Mouse (Mus musculus) thymus, postnatal 25 days (tissue): ENCODE measurements around the gene Fgf18.
A peak's percentile ranks its signal among the peaks of the same experiment; 100 is the strongest.

ENCODE experiments used
- DNase-seq: peaks from one replicate; pipeline ENCODE4 v3.0.0; 2022

The Fgf18 gene

DNA sequence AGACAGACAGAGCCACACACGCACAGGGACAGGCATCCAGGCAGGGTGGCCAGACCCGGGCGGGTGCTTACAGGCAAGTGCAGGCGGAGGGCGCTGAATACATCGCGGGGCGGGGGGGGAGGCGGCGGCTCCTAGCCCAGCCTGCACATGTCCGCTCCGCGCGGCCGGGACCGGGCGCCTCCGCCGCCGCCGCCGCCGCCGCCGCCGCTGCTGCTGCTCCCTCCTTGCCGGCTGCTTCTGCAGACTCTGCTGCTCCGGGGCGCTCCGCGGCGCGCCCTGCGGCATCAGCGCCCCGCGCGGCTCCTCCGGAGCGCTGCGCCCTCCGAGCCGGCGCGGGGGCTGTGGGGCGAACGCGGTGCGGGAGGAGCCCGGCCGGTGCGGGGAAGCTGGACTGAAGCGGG is at the start of gene Fgf18:
Fgf18 (minus strand) TSS at position 230 of the 401 bp plus-strand sequence.
- peak; percentile 29 for DNase-seq

GRCm38 (mm10) chr11:33196447-33197132 is 49.4 kb upstream of the Fgf18 start:
- no peak for DNase-seq

GRCm38 (mm10) chr11:33195531-33196446 is 48.6 kb upstream of the Fgf18 start:
- no peak for DNase-seq

- no peak for DNase-seq
These were observed 47.9 kb upstream of the Fgf18 start for GRCm38 (mm10) chr11:33195061-33195460.

GRCm38 (mm10) chr11:33193695-33194094 is 46.5 kb upstream of the Fgf18 start:
- DNase-seq = no peak

DNA sequence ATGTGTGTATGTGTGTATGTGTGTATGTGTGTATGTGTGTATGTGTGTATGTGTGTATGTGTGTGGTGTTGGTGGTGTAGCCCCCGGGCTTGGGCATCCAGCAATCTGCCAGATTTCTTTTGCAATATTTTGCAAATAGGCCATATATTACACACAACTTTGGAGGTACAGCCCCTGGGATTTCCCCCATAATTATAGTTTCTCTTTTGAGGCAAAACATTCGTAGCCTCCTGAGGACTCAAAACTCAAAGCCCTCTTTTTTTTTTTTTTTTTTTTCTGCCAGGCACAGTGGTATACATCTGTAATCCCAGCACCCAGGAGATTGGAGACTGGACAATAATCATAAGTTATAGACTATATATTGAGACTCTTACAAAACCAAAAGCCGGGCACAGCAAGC is 34.6 kb upstream of the Fgf18 start:
- DNase-seq = no peak

- DNase-seq = no peak
These were observed 33.5 kb upstream of the Fgf18 start for GRCm38 (mm10) chr11:33180701-33181116.

GRCm38 (mm10) chr11:33179802-33180201 is 32.6 kb upstream of the Fgf18 start:
- DNase-seq = no peak

GRCm38 (mm10) chr11:33176525-33177245 is 29.5 kb upstream of the Fgf18 start:
- DNase-seq = peak; percentile 18

GRCm38 (mm10) chr11:33175768-33176167 is 28.6 kb upstream of the Fgf18 start:
- no peak for DNase-seq

- peak; percentile 54 for DNase-seq
These were observed 23.3 kb upstream of the Fgf18 start for GRCm38 (mm10) chr11:33170489-33170888.

DNA sequence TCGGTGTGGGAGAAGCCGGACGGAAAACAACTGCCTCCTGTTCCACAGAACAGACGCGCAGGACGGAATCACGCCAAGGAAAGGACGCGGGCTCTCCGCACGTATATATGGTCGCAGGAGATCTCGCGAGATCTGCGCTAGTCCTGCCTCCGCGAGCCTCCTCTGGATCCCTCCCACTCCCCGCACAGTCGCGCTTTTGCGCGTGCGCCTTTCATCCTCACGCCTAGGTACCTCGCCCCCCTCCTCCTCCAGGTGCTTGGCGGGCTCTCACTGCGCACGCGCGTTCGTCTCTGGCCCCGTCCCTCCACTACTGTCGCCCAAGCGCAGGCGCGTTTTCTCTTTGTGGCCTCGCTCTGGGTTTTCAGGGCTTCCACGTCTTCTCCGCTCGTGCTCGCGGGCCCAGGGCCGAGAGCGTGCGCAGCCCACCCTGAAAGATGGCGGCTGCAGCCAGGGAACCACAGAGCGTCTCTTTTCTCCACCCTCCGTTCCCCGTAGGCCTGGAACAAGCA is 15.9 kb upstream of the Fgf18 start, which contains the start of gene Npm1:
Npm1 (minus strand) TSS at position 209 of the 509 bp plus-strand sequence.
- peak; percentile 99 for DNase-seq

DNA sequence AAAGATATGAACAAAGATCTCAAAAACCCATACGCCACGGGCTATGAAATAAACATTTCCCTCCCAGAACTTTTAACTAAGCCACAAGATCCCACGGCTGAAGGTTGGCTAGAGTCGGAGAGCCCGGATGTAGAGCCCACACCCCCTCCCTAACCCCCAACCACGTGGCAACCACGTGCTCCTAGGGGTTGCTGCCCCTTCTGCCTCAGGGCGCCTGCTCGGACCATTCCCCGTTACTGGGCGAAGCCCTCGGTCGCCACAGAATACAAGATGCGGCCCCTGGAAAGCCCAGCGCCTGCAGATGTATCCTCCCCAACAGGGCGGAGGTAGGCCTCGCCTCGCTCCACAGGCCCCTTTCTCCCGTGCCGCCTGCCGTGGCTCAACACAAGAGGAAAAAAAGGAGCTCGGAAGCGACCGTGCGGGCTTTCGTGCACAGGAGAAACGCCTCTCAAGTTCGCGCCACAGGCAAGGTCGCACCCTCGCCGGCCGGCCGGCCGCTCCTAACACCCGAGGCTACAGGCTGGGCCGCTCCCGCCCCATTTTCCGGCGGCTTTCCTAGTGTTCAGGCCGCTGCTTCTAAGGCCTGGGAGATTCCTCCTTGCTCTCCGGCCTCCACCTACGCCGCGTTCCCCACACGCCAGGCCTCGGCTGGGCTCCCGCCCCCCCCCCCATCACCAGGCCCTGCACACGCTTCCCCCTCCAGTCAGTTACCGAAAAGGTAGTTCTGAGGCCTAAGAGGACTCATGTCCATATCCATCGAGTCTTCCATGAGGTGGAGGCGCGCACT is 15.2 kb upstream of the Fgf18 start:
- peak; percentile 77 for DNase-seq

DNA sequence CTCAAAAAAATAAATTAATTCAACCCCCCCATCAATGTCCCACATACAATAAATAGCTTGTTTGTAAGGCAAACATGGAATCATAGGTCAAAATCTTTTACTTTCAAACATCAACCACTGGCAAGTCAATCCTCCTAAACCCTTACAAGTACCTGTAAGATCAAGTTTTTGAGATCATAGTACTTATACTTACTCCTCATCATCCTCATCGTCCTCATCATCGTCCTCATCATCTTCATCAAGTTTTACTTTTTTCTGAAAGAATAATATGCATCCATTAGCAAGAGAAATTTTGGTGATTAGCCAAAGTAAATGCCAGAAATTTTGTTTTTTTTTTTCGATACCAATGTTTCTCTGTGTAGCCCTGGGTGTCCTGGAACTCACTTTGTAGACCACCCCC is 12.5 kb upstream of the Fgf18 start:
- no peak for DNase-seq

- no peak for DNase-seq
These were observed 10.4 kb upstream of the Fgf18 start for GRCm38 (mm10) chr11:33157453-33158196.

DNA sequence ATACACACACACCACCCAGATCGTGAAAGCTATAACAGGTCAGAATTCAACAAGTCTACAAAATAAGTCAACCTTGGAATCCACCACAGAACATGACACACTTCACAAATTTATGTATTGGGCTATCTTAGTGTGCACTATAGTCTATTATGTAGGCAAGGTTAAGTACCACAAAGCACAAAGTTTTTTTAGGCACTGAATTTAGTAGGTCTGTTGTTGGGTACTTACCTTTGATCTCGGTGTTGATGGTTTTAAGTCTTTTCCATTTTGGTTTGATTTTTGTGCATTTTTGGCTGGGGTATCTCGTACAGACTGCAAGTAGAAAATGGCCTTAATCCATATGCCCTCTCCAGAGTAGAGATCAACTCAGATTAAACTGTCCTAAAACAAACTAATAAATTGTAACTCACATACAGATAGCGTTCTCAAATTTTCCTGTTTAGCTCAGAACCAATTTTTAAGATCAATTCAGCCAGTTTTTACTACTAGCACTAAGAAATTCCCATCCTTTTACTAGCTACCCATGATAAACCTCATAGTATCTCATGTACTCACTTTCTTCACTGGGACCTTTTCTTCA is 9.3 kb upstream of the Fgf18 start:
- DNase-seq = no peak

GRCm38 (mm10) chr11:33154459-33154858 is 7.3 kb upstream of the Fgf18 start:
- DNase-seq = no peak

DNA sequence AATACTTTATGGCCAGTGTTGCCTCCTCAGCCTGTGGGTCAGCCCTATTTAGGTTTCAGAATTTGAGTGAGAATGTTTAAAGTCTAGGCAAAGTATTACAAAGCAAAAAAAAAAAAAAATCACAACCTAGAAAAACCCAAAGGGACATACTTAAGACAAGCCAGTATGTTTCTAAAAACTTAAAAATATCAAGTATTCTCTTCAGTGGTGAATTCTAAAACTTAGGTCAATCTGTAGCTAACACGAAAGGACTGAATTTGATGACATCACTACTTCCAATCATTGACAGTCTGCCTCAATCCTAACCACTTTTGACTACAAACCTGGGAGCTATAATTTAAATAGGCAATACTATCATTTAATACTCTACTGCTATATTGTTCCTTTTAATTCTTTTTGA is 5.8 kb upstream of the Fgf18 start:
- DNase-seq = no peak

DNA sequence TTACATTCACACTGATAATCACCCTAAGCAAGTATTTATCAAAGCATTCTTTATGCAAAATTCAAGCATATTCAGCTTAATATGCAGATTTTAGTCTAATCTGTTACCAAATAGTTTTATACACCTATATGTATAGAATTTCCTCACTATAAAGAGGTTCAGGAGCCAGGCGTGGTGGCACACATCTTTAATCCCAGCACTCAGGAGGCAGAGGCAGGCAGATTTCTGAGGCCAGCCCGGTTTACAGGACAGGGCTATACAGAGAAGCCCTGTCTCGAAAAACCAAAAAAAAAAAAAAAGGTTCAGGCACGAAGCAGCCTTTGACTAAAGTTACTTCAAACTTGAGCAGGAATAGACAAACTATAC is 4.6 kb upstream of the Fgf18 start:
- no peak for DNase-seq

DNA sequence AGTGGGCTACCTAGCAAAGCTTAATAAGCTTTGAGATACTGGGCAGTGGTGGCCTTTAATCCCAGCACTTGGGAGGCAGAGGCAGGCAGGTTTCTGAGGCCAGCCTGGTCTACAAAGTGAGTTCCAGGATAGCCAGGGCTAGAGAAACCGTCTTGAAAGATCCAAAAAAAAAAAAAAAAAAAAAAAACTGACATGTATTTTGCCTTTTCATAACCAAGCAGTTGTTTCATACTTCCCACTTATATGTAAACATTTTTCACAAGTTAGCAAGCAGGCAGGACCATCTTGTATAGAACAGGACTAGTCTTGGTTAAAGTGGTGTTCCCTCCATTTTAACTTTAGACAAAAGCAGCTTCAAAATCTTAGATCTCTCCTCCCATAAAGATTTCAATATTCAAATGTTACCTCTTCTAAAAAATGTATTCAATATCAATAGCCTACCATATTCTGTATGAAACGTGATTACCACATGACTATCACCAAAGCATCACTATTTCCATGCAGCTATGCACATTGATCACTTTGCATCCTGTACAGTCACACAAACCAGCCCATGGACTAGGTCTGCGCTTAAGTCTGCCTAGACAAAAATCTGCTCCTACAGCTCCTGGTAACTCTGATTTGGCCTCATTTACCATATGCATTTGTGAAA is 4.1 kb upstream of the Fgf18 start:
- no peak for DNase-seq

GRCm38 (mm10) chr11:33150364-33150763 is 3.2 kb upstream of the Fgf18 start:
- DNase-seq = no peak
